Mouse (Mus musculus) common myeloid progenitor, adult 5-6 weeks (primary cell): ENCODE measurements around the gene Mthfd1l. TPM values are rescaled to one million over a fixed set of nuclear protein-coding genes. Genes with fewer than 3 reads are reported as not detected.
"Not testable (repeated sequence)": the region's sequence is repeated elsewhere in the genome, so short reads cannot be mapped to it uniquely, and the experiment has no call there.

Experiments
- ATAC-seq: replicated peaks from 2 replicates; pipeline ENCODE4 v1.8.0; 2016; ENCODE audit warnings: low read depth, mild to moderate bottlenecking, moderate TSS enrichment, inconsistent platforms; ENCODE audit not compliant: poor library complexity, severe bottlenecking
- total RNA-seq: library from RNA; stranded (forward); fragments of 200-1000, 187-1606 nt; gene quantifications from 2 replicates; pipeline ENCODE4 v1.2.3, GENCODE M21; 2017

Mthfd1l gene
- total RNA-seq, 1 experiment from 2014 or later, result 148 TPM

DNA sequence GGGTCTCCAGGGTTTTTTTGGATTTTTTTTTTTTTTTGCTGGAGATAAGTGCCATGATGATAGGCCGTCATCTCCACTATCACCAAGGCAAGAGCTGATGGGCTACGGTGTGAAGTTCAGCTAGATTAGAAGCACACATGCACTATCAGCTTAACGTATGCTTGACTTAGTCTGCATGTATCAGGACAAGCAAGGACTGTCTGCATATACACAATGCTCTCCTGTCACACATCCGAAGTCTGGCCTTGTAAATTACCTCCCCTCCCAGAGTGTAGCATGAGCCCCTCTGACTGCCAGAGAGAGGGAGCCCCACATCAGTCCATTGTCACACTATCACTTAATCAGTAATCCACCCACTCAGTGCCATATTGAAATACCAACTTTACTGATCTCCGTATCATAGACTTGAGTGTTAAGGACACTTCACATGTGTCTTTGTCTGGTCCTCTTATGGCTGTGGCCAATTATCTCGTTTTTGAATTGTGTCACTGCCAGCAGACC, 99.0 kb downstream of the Mthfd1l start:
- ATAC-seq, result no peak

DNA sequence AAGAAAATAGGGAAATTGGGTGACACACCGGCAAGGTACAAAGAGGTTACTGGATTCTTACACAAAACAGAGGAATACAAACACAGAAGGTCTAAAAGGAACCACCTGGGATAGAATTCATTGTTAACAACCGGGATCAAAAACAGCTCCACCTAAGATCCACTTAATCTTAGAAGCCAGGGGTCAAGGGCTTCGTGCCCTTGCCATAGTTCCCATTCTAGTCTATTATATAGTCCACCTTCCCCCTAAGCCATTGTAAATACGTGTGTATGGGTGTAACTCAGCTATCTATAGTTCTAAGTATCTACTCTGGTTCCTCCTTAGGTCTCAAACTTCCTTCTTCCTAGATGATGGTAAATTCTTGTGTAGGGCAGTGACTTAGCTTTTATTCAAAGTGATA, 99.6 kb downstream of the Mthfd1l start:
- not testable (repeated sequence) for ATAC-seq

DNA sequence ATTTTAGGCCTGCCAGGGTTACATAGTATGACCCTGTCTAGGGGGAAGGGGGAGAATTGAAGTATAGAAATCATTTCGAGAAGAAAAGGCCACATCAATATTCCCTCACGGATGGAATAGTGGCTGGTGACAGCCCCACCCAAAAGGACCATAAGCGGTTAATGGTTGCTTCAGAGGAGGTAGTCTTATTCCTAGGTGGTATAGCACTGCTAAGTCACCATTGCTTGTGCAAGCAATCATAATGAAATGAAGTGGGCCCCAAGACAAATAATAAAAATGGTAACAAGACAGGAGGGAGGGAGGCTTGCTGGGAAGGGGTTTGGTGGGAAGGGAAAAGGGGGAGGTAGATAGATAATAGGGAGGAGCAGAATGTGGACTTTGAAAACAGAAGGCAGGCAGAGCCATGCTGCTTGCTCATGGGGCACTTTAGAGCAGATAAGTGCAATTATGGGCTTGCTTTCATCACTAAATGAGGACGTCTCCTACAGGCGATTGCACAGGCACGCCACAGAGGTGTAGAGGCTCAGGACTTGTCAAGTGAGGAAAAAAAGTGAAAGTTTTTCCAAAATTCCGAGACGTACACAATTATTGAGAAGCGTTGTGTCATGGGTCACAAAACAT, 105.4 kb downstream of the Mthfd1l start:
- ATAC-seq, result no peak

DNA sequence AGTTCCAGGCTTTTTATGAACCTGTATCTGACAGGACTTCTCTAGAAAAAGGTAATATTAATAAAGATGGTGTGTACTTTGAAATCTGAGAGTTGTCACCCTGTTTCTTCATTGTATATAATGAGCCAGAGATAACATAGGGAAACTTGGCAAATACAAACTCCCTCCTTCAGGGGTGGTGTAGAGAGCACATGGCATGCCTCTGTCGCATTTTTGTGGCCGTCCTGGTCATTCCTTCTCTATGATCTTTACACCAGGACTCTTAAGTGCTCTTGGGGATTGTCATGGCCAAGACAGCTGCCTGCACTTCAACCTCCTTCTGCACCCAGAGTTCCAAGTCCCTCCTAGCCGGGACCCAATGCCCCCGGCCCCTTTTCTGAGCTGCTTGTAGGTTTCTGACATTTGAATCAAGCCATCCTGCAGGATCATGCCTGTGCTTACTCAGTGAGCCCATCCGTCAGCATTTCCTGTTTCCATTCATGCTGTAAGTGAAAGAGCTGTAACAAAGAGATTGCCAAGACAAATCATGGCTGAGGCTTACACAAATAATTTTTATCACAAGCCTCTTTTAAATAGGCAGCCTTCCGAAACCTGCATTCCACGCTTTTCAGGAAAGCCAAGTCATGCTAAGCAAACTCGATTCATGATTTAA, 106.2 kb downstream of the Mthfd1l start:
- peak; percentile 66 for ATAC-seq

DNA sequence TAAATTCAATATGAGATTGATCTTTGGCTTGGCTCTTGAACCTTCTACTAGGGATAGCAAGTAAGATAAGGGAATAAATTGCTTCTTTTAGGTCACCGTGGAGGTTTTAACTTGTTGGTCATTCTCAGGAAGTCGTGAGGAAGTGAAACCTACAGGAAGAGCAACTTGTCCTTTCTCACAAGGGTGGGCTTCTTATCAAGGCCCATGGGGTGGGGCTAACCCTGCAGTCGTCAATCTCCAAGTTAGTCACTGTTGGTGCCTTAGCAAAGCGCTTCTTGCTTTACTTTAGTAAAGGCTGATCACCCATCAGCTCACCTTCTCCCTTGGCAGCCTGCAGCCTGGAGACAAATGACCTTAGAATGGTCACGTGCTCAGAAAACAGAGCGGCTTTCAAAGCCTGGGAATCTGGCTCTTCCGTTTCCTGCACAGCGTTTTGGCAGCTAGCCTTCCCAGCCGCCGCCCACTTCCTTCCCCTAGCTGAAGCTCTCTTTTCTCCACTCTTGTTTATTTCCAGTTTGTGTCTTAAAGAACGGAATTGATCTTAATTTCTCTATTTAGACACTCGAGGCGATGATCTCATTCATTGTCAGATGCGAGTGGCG, 106.8 kb downstream of the Mthfd1l start:
- ATAC-seq, result peak; percentile 69

DNA sequence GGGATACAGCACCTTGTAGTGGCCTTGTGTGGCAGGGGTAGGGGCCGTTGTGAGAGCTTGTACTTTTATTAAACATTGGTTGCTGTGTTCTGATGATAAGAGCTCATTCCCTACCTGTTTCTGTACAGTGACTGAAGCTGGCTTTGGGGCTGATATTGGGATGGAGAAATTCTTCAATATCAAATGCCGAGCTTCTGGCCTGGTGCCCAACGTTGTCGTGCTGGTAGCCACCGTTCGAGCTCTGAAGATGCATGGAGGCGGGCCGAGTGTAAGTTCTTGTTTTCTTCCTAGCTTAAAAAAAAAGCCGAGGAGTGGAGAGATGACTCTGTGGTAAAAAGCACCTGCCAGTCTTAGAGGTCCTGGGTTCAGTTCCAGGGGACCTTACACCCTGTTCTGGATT, 110.7 kb downstream of the Mthfd1l start:
- no peak for ATAC-seq

DNA sequence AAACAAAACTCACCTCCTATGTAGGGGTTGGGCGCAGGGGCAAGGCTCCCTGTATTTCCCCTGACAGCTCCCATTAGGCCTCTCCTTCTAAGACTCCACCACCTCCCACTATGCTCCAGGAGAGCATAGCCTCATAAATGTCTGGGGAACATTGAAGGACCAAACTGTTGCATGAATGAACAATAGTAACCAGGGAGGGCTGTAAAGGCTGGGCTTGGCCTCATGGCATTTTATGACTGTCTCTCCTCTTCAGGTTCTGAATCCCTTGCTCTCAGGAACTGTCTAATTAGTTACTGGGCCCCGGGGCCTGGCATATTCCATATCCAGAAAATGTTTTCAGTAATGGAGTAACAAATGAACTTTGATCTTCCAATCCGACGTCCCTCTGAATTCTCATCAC, 112.0 kb downstream of the Mthfd1l start:
- no peak for ATAC-seq

DNA sequence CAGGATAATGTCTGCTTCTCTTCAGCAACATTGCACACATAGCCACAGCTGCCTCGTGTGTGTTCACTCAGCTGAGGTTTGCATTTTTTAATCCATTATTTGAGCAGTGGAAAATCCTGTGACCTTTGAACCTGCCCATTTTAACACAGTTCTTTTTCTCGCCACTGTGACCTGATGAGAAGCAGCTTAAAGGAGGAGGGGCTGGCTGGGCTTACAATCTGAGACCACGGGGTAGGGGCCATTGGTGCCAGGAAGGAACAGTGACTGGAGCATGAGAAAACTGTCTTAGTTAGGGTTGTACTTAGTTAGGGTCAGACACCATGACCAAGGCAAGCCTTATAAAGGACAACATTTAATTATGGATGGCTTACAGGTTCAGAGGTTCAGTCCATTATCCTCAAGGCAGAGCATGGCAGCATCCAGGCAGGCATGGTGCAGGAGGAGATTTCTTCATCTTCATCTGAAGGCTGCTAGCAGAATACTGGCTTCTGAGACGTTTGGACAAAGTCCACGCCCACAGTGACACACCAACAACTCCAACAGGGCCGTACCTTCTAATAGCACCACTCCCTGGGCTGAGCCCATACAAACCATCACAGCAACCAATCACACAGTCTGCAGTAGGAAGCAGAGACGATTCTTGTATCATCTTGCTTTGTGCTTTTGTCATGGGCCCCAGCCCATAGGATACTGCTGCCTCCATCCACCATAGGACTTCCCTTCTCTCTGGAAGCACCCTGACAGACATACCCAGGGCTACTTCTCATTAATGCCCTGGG, 112.6 kb downstream of the Mthfd1l start:
- no peak for ATAC-seq

DNA sequence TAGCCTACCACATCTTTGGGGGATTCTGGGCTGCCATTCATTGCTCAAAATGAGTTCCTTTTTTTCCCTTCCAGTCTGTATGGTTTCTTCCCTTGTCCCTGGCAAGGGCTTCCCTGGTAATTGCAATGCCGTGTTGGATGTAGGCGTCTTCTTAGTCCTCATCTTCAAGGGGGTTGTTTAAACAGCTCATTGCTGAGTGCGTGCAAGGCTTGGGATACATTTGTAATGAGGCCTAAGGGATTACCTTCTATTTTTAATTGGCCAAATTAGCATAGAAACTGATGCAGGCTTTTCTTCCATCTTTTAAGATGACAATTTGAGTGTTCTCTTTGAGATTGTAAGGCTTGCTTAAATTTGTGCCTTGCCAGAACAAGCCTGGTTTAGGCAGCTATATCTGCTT, 114.6 kb downstream of the Mthfd1l start:
- no peak for ATAC-seq

DNA sequence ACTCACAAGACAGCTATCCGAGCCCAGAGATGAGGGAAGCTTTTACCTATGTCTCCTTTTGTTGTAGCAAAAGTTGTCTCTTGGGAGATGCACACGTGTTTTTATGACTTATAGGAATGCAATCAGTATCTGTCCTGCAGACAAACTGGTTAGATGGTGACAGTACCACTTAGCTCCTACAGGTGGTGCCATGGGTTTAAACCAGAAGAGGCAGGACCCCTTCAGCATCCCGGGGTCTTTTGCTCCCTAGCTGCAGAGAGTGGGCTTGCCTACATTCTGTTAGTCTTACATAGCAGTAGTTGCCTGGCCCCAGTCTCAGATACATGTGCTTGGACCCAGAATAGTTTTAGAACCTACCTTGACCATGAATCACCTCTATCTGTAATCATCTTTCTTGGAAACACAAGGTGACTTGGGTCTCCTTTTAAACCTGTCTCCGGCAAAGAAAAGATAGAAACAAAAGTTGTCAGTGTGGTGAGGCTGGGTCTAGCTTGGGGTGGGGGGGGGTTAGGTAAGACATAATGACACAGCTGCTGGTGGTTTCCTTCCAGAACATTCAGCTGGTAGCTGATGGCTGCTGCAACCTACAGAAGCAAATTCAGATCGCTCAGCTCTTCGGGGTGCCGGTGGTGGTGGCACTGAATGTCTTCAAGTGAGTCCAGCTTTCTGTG, 116.0 kb downstream of the Mthfd1l start:
- no peak for ATAC-seq

DNA sequence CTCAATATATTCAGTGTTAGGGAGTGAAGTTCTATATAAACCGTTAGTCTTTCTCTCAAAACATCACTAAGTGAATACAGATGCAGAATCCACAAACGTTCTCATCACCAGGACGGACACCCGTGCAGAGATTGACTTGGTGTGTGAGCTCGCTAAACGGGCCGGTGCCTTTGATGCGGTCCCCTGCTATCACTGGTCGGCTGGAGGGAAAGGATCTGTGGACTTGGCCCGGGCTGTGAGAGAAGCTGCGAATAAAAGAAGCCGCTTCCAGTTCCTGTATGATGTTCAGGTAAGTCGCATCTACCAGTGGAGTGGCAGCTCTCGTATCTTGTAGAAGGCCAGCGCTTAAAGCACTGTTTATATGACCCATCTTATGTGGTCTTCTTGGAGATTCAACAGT, 117.0 kb downstream of the Mthfd1l start:
- no peak for ATAC-seq

DNA sequence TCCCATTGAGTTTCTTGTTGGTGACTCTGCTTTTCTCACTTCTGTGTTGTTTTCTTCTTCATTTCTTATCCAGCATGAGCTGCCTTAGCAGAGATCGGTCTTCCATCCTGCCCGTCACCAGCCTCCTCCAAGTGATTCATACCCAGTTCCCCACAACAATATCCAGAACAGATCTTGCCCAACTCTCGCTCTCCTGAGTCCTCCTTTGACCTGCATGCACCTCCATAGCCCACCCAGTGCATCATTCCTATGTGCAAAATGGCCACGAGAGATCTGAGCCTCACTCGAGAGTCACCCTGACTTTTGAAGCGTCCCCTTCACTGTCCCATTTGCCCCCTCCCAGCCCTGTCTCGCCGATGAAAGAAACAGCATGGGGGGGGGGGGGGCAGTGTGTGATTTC, 120.1 kb downstream of the Mthfd1l start:
- ATAC-seq, result no peak

DNA sequence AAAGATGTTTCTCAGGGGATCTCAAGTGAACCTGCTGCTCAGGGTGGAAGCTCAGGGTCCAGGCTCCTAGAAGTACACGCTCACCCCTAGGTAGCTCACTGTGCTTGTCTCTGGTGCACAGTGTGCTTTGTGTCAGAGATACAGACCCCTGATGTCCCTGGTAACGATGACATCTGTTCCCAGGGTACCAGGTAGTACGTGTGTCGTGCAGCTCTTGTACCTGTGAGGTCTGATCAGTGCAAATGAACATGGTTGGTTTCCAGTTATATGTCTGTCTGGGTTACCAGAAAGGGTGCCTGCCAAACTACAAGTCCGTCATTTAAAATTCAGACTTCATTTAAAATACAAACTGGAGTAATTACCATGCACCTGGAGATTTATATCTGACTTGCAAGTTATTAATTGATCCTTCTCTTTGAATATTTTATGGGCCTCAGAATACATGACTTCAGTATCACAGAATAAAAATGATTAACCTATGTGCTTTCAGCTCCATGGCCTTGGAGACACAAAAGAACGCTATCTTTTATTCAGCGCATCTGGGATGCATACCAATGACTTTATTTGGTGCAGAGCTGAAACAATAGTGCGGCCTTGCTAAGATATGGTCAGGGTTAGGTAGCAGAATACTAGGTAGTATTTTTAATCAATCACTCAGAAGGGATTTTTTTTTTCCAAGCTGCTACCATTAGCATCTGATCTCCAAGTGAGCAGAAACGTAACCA, 121.3 kb downstream of the Mthfd1l start:
- no peak for ATAC-seq

DNA sequence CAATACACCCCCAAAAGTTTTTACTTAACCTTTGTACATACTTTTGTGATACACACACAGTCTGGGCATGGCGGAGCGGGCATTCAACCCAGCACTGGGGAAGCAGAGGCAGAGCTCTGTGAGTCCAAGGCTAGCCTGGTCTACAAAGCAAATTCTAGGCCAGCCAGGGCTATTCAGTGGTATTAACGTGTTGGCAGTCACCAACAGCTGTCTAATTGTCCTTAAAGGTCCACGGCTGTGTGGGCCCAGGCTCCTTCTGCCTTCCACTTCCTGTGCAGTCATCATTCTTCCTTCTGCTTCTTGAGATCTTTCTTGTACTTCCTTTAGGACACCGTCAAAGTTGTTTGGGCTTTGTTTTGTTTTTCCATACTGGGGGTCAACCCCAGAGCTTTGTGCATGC, 123.2 kb downstream of the Mthfd1l start:
- ATAC-seq, result no peak

DNA sequence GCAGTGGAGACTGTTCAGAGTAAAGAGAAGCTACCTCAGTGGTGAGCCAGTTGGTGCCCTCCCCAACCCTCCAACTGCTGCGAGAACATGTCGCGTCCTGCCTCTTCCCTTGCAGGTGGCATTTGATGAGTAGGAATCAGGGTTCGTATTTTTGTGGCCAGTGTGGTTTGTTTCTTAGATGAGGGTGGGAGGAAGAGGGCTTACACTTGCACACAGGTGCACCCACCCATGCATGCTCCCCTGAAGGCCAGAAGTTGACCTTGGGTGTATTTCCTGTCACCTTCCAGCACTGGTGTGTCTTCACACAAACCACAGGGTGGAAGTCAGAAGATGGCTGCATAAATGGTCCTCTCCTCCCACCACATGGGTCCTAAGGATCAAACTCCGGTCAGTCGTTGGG, 127.1 kb downstream of the Mthfd1l start:
- no peak for ATAC-seq

DNA sequence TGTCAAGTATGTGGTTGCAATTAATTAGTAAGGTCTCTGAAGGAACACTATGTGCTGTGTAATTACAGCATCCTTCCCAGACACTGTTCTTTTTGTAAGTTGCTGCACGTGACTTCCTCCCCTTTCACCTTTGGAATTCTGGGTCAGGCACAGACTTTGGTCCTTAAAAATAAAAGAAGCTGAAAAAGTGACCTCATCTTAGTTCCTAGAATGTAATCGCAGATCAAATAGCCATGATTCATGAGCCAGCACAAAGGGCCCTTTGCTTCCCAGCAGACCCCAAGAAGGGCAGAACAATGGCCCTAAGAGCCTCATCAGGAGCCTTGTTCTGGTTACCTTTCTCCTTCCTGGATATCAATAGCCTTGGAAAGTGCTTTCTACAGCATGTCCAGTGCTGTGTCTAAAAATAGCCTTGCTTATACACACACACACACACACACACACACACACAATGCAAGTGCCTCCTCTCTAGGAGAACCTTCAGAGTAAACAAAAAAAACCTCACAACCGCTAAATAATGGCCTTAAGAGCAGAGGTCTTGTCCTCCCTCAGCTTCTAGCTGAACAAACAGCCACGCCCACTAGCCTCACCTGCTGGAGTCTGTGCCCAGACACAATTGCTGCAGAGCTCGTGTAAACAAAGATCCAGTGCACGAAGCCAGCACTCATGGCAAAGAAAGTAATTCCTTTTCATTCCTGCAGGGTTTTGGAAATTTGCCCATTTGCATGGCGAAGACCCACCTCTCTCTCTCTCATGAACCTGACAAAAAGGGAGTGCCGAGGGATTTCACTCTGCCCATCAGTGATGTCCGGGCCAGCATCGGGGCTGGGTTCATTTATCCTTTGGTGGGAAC, 133.0 kb downstream of the Mthfd1l start:
- no peak for ATAC-seq

DNA sequence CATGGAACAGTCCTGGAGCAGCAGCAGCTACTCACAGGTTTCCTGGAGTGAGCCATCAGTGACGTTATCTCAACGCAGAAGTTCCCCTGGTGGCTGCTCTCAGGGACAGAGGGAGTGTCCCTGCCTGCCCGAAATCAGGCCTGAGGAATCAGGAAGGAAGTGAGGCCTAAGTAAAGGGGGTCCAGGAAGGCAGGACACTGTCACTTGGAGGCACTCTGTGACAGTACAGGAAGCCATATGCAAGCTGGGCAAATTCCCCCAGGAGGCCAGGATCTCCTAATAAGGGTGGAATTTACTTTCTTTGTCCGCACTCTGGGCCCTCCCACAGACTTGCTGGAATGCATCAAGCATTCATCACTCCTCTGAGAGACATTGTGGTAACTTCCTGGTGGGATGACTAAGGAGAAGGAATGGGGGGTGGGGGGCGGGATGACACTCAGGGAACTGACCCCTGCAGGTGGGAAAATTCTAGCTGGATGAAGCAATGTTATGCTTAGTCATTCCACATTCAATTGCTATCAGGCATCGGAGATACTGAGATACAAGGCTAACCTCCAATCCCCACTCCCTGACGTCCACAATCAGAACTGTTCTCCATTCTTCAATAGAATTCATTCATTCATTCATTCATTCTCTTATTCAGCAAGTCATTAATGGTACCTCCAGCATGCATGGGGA, 134.9 kb downstream of the Mthfd1l start:
- ATAC-seq, result peak; percentile 96

DNA sequence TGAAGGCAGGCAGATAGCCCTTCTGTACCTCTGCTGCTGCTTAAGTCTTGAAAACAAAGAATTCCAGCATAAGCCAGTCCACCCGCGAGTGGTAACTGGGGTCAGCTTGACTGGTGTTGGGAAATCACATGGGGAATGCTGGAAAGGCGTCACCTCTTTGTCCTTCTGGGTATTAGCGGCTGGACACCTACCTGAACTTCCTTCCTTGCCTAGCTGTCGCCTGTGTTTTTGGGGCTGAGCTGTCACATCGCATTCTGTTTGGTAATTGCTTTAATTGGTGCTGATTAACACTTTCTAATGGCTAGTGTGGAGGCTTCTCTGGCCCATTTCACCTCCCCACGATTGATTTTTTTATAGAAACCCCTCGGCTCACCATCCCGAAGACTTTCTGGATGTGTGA, 135.5 kb downstream of the Mthfd1l start:
- no peak for ATAC-seq
